Mouse (Mus musculus) megakaryocyte, embryonic 14.5 days (primary cell): ENCODE measurements around the gene Vmn1r188. TPM values are rescaled to one million over a fixed set of nuclear protein-coding genes. Genes with fewer than 3 reads are reported as not detected.
A peak's percentile ranks its signal among the peaks of the same experiment; 100 is the strongest.
"Not testable (repeated sequence)": the region's sequence is repeated elsewhere in the genome, so short reads cannot be mapped to it uniquely, and the experiment has no call there.

Source experiments
- H3K27me3 ChIP-seq: replicated peaks from 2 replicates; pipeline ENCODE3; 2012; ENCODE audit warnings: inconsistent platforms
- H3K36me3 ChIP-seq: replicated peaks from 2 replicates; pipeline ENCODE3; 2012; ENCODE audit warnings: low read length, inconsistent platforms, mixed read lengths
- H3K4me1 ChIP-seq: 2 replicates; pipeline ENCODE4 v1.6.1; 2012; ENCODE audit warnings: inconsistent platforms
- H3K4me3 ChIP-seq: replicated peaks from 2 replicates; pipeline ENCODE3; 2012; ENCODE audit warnings: moderate library complexity, mild to moderate bottlenecking, inconsistent platforms
- H3K9me3 ChIP-seq: 2 replicates; pipeline ENCODE4 v1.6.1; 2012; ENCODE audit warnings: inconsistent platforms
- FLI1 ChIP-seq: IDR thresholded peaks from 2 replicates; pipeline ENCODE4 v1.6.1; 2012; ENCODE audit warnings: low read length, inconsistent platforms, mixed read lengths
- GATA1 ChIP-seq: IDR thresholded peaks from 3 replicates; pipeline ENCODE4 v1.6.1; 2012; ENCODE audit warnings: mixed read lengths, low read length, inconsistent platforms, borderline replicate concordance
- polyA plus RNA-seq: library from polyadenylated mRNA; stranded (reverse); fragments of >175 nt; gene quantifications from 2 replicates; pipeline ENCODE4 v1.2.3, GENCODE M21; 2012; ENCODE audit warnings: low replicate concordance; ENCODE audit not compliant: insufficient read depth

The Vmn1r188 gene
- polyA plus RNA-seq, 1 experiment: not detected

DNA sequence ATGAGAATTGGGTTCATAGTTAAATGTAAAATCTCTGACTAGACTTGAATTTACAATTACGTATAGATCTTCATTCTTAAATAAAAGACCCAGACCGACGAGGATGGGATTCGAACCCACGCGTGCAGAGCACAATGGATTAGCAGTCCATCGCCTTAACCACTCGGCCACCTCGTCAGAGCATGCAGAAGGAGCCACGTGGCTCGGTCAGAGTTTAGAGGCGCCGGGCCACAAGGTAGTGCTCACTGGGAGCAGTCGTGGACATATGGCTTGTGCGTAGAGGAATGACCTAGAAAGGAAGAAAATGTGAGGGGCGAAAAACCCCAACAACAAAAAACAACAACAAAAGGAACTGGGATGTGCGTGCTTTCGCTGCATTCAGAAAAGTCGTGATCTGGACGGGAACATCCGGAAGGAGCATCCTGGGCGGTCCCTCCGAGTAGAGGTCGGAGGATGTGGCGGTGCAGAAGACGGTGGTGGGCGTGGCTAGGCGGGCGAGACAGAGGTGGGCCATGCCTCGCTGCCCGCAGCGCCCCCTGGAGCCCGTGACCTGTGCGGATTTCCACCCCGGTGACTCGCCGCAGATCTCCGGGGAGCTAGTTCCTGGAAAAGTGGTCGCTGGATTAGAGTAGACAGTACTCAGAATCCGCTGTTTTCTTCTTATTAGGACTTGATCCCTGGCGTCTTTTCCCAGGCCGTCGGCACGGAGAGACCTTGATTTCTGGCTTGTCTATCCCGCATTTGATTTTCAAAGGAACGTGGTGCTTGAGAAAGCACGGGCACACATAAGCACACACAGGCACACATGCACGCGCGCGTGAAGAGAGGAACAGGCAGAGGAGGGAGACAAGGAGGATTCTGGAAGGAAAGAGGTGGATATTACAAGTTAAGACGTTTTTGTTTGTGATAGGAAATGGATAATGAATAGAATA, 33.4 kb upstream of the Vmn1r188 start:
- peaks cover 34% of the 10 kb centered on the region for H3K4me1 ChIP-seq
- no peak for TF ChIP-seq FLI1
- peak overlapping the region; percentile 92 for H3K4me3 ChIP-seq
- peaks cover 5% of the 10 kb centered on the region for H3K27me3 ChIP-seq
- no peaks in the 10 kb centered on the region for H3K9me3 ChIP-seq
- H3K36me3 ChIP-seq: no peaks in the 10 kb centered on the region

DNA sequence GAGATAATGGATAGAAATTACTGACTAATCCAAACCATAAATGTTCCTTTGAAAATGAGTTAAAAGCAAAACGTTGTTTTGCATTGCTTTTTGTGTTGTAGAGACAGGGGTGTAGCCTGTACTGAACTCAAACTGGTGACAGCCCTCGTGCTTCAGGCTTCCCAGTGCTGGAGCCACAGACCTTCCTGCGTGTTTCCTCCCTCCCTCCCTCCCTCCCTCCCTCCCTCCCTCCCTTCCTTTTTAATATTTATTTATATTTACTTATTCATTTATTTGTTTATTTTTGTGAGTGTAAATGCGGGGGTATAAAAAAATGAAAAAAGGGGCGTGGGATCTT, 32.7 kb upstream of the Vmn1r188 start:
- H3K4me1 ChIP-seq: peaks cover 33% of the 10 kb centered on the region
- H3K9me3 ChIP-seq: no peaks in the 10 kb centered on the region
- no peaks in the 10 kb centered on the region for H3K36me3 ChIP-seq
- TF ChIP-seq FLI1 (no peak), GATA1 (no peak)
- peaks cover 7% of the 10 kb centered on the region for H3K27me3 ChIP-seq
- H3K4me3 ChIP-seq: peak overlapping the region; percentile 92

DNA sequence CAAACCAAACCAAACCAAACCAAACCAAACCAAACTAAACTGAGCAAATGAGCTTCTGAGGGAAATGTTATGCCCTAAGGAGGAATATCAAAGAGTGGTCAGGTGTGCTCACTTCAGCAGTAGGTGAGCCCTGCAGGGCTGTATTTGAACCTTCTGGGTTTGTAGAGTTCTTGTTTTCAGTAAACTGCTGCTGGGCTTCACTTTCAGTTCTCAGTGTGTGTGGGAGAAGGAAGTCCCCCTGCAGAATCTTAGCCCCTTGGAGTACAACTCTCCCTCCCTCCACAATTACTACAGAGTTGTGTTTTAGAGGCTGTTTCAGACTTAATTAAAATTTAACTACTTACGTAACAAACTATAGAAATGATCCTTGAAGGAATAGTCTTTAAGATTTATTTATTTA, 30.5 kb upstream of the Vmn1r188 start:
- H3K9me3 ChIP-seq: no peaks in the 10 kb centered on the region
- H3K27me3 ChIP-seq: peaks cover 7% of the 10 kb centered on the region
- TF ChIP-seq GATA1: no peak
- TF ChIP-seq FLI1: no peak
- no peaks in the 10 kb centered on the region for H3K36me3 ChIP-seq
- H3K4me3 ChIP-seq: no peak overlapping the region
- H3K4me1 ChIP-seq: peaks cover 30% of the 10 kb centered on the region

DNA sequence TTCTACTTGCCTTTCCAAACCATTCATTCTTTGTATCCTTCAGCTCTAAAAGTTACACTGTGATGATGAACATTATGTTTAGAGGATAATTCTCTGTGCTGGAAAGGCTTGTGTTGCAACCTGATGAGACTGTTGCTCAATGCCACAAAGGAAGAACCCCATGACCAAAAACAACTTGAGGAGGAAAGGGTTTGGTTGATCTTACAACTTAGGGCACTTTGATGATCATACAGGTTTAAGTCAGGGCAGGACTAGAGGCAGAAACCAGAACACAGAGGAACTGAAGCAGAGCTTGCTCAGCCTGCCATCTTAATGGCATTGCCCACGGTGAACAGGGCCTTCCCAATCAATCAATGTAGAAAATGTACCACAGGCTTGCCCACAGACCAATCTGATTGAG, 22.8 kb upstream of the Vmn1r188 start:
- no peak overlapping the region for H3K4me3 ChIP-seq
- peaks cover 2% of the 10 kb centered on the region for H3K9me3 ChIP-seq
- no peaks in the 10 kb centered on the region for H3K36me3 ChIP-seq
- H3K27me3 ChIP-seq: no peaks in the 10 kb centered on the region
- no peaks in the 10 kb centered on the region for H3K4me1 ChIP-seq
- no peak for TF ChIP-seq GATA1
- no peak for TF ChIP-seq FLI1

DNA sequence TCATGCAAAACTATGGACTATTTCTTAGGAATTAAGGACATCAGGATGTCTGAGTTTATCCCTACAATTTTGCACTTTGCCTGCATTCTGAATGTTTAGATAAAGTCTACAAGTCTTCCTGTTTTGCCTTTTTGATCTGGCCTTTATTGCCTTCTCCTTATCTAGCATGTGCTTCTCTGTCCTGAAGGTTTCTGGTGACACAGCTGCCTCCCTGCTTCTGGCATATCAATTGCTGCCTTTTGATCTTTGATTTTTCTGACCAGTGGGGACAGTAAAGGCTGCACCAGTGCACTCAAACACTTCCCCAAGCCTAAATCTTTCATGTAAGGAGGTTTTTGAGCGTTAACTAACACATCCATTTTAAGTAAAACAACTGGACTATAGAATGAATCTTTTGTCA, 20.8 kb upstream of the Vmn1r188 start:
- Histone ChIP-seq H3K4me3 (no peak overlapping the region), H3K27me3 (no peaks in the 10 kb centered on the region), H3K9me3 (peaks cover 4% of the 10 kb centered on the region), H3K4me1 (no peaks in the 10 kb centered on the region), H3K36me3 (no peaks in the 10 kb centered on the region)
- TF ChIP-seq GATA1 (no peak), FLI1 (no peak)

DNA sequence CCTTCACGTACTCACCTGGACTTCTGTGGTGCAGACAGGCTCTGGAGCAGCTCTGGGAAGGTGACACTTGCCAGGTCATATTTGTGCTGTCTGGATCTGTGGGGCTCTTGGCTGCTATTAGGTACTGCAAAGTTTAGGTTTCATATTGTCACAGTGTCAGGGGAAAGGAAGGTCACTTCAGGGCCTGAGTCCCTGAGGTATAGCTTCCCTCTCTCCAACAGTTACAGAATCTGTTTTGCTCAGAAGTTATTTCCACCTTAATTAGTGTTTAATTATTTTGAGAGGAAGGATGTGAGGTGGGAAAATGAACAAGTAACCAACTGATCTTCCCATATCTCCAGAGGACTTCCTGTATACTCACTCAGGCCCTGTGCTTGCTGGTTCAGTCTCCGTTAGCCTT, 21.5 kb downstream of the Vmn1r188 start, which contains the start of gene Vmn1r189:
Gene Vmn1r189, minus strand, starts transcription at position 101 of the 400 bp plus-strand sequence.
- H3K36me3 ChIP-seq, H3K4me3 ChIP-seq, H3K27me3 ChIP-seq, H3K4me1 ChIP-seq, H3K9me3 ChIP-seq: not testable (repeated sequence)

DNA sequence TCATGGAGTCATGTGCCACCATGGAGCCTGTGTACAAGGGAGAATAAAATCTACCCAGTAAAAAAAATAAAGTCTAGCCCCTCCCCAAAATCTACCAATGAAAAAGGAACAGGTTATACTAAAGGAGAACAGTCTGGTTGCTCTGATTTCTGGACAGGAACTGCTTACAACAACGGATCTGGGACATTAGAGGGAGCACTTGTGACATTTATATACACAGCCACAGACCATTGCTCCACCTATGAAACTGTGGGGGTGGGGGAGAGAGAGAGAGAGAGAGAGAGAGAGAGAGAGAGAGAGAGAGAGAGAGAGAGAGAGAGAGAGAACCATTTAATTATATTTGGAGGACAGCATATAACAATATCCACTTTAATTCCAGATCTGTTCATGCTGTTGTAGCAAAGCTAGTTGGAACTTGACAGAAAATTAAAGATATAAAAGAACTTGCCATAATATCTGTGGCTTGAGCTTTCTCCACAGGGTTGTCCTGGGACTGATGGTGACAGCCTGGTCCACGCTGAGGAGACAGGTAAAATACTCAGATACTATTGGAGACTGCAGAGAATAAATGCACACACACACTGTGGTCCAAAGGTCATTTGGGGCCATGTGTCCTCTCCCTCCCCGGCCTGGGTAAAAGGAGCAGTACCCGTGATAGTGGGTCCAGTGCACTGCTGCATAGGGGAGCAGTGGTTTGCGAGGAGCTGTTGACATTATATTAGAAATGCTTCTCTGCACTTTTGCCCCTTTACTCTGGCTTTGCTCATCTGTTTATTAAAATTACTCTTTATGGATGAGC, 52.5 kb downstream of the Vmn1r188 start:
- not testable (repeated sequence) for H3K4me3 ChIP-seq, H3K9me3 ChIP-seq, H3K4me1 ChIP-seq, H3K27me3 ChIP-seq, H3K36me3 ChIP-seq

Other genes starting within 250 kb of the Vmn1r188 start
- not detected in 2 replicates for gene Zfp184, start 139.3 kb upstream of the Vmn1r188 start, polyA plus RNA-seq
- gene Pom121l2, start 103.2 kb upstream of the Vmn1r188 start, polyA plus RNA-seq: not detected in 2 replicates
- 0.81 TPM in 1 of 2 replicates, not detected in the other for gene Prss16, start 74.7 kb upstream of the Vmn1r188 start, polyA plus RNA-seq
- 89.8 and 975 TPM in 2 replicates for gene Hist1h2ah, start 48.9 kb upstream of the Vmn1r188 start, polyA plus RNA-seq
- gene Hist1h2bk, start 48.6 kb upstream of the Vmn1r188 start, polyA plus RNA-seq: 7.0 TPM in 1 of 2 replicates, not detected in the other
- 304 and 570 TPM in 2 replicates for gene Hist1h4i, start 43.1 kb upstream of the Vmn1r188 start, polyA plus RNA-seq
- 24.5 and 35.7 TPM in 2 replicates for gene Hist1h2ag, start 41.5 kb upstream of the Vmn1r188 start, polyA plus RNA-seq
- gene Hist1h2bj, start 41.2 kb upstream of the Vmn1r188 start, polyA plus RNA-seq: 27.3 and 32.8 TPM in 2 replicates
- gene Vmn1r189, start 21.4 kb downstream of the Vmn1r188 start, polyA plus RNA-seq: not detected in 2 replicates
- not detected in 2 replicates for gene Vmn1r191, start 99.5 kb downstream of the Vmn1r188 start, polyA plus RNA-seq
- gene Vmn1r192, start 106.7 kb downstream of the Vmn1r188 start, polyA plus RNA-seq: not detected in 2 replicates
- gene Vmn1r193, start 138.7 kb downstream of the Vmn1r188 start, polyA plus RNA-seq: 0.03 TPM in 1 of 2 replicates, not detected in the other
- gene Vmn1r194, start 159.8 kb downstream of the Vmn1r188 start, polyA plus RNA-seq: not detected in 2 replicates
- gene Vmn1r195, start 186.1 kb downstream of the Vmn1r188 start, polyA plus RNA-seq: not detected in 2 replicates
- 0.42 TPM in 1 of 2 replicates, not detected in the other for gene Vmn1r196, start 205.5 kb downstream of the Vmn1r188 start, polyA plus RNA-seq
- not detected in 2 replicates for gene Vmn1r197, start 240.1 kb downstream of the Vmn1r188 start, polyA plus RNA-seq